Comparison of ENCODE assay signal across 36 mouse cellular contexts in the genomic region with DNA sequence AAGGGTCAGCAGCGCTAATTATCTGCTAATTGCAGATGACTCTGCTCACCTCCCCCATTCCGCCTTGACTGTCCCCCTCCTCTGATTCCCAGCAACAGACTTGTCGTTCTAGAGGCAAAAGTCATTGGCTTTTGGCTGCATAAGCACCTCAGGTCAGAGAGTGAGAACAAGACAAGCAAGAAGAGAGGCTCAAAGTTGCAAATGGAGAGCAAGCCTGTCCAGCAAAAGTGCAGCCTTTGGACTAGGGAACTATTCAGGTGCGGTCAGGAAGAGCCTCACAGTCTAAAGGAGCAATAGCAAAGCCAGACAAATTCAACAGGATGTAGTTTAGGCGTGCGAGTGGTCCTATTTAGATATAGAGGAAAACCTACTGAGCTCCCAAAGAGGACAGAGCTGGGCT. TPM values are rescaled to one million over a fixed set of nuclear protein-coding genes. Genes with fewer than 3 reads are reported as not detected.
DNase-seq lines count a peak whose midpoint lies in the region; ATAC-seq lines count a peak whose summit lies in the region.
"Had no signal": no experiment of that assay in that cellular context is flagged by ENCODE, and none has a peak within 500 bp of the region (broad histone marks: within the 10 kb centered on the region; RNA-seq: fewer than 3 reads in every experiment).

No protein-coding gene starts in this region.

- no peak for ATAC-seq in midbrain, embryonic 11.5 days (ENCODE audit: low FRiP score)
- no peak for ATAC-seq in neural tube, embryonic 13.5 days (ENCODE audit: low read depth)
- ATAC-seq: activated CD4-positive, CD25-positive, alpha-beta regulatory T cell, adult 4 months; intestine, postnatal 0 days; liver, embryonic 12.5 days; liver, postnatal 0 days; midbrain, embryonic 16.5 days had no signal

- no peak overlapping the region for H3K4me3 ChIP-seq in midbrain, embryonic 11.5 days (ENCODE audit: low read depth, low read length)
- no peak overlapping the region for H3K4me3 ChIP-seq in midbrain, embryonic 10.5 days
- peak overlapping the region; percentile 55; the same call in 1 of the 2 replicates for H3K4me3 ChIP-seq in neural tube, embryonic 13.5 days

- H3K9me3 ChIP-seq in midbrain, embryonic 11.5 days (ENCODE audit: control insufficient read depth, low read length), result no peaks in the 10 kb centered on the region
- no peaks in the 10 kb centered on the region for H3K9me3 ChIP-seq in midbrain, embryonic 10.5 days (replicated peaks)
- no peaks in the 10 kb centered on the region for H3K9me3 ChIP-seq in neural tube, embryonic 13.5 days
- H3K9me3 ChIP-seq: embryonic facial prominence, embryonic 13.5 days; forebrain, embryonic 10.5 days; heart, embryonic 10.5 days; heart, embryonic 15.5 days; liver, embryonic 12.5 days had no signal

- intact Hi-C loops in gastrocnemius, postnatal 14 days (cut with DNase I; ENCODE audit: low total_unique reads), result loop anchor here (5.0 kb wide), 1 partner anchor 45 kb away; no protein-coding TSS in a partner anchor

- H3K9ac ChIP-seq in midbrain, embryonic 11.5 days (ENCODE audit: low read length), result no peak overlapping the region
- no peak overlapping the region for H3K9ac ChIP-seq in neural tube, embryonic 13.5 days
- H3K9ac ChIP-seq: forebrain, postnatal 0 days; liver, embryonic 12.5 days; liver, postnatal 0 days had no signal

- H3K27me3 ChIP-seq in midbrain, embryonic 11.5 days (ENCODE audit: control insufficient read depth, insufficient read depth, low read length), result peaks cover 69% of the 10 kb centered on the region
- H3K27me3 ChIP-seq in midbrain, embryonic 10.5 days (ENCODE audit: low read depth, poor library complexity, severe bottlenecking), result peaks cover 98% of the 10 kb centered on the region
- H3K27me3 ChIP-seq in neural tube, embryonic 13.5 days, result peaks cover 87% of the 10 kb centered on the region

- peak; percentile 27 for DNase-seq in embryo, embryonic 10.5 days (ENCODE audit: low spot score)
- DNase-seq in embryo, embryonic 9.5 days (ENCODE audit: extremely low spot score), result no peak
- DNase-seq in midbrain, embryonic 11.5 days (ENCODE audit: low spot score, missing footprints), result peak; percentile 91
- DNase-seq in midbrain, embryonic 10.5 days (ENCODE audit: low spot score), result no peak
- DNase-seq in gastrocnemius, postnatal 14 days, result no peak
- no peak for DNase-seq in layer of hippocampus, postnatal 36 days
- DNase-seq: adrenal gland, adult 2 months; adrenal gland, postnatal 36 days; cerebellum, adult 8-10 months; cerebellum, postnatal 25 days; forebrain, postnatal 0 days; kidney, postnatal 14 days; layer of hippocampus, adult 9-11 months; liver, postnatal 0 days; lung, postnatal 10 days; right cerebral cortex, adult 18-20 months; thymus, postnatal 14 days had no signal

- H3K27ac ChIP-seq in midbrain, embryonic 11.5 days (ENCODE audit: low read depth, low read length), result no peak overlapping the region
- H3K27ac ChIP-seq in midbrain, embryonic 10.5 days (replicated peaks), result no peak overlapping the region
- no peak overlapping the region for H3K27ac ChIP-seq in neural tube, embryonic 13.5 days (replicated peaks)
- H3K27ac ChIP-seq: embryonic facial prominence, embryonic 13.5 days; heart, embryonic 15.5 days; liver, embryonic 12.5 days; macrophage had no signal

- WGBS in midbrain, embryonic 11.5 days, result 17% methylated on average over 6 of the region's 6 CpGs
- 15% methylated on average over 6 of the region's 6 CpGs for WGBS in midbrain, embryonic 10.5 days
- 12% methylated on average over 6 of the region's 6 CpGs for WGBS in neural tube, embryonic 13.5 days

- peaks cover 12% of the 10 kb centered on the region for H3K4me1 ChIP-seq in midbrain, embryonic 11.5 days (ENCODE audit: control insufficient read depth, insufficient read depth, low read length)
- H3K4me1 ChIP-seq in midbrain, embryonic 10.5 days, result peaks cover 39% of the 10 kb centered on the region
- peaks cover 47% of the 10 kb centered on the region for H3K4me1 ChIP-seq in neural tube, embryonic 13.5 days (replicated peaks)

- no peaks in the 10 kb centered on the region for H3K36me3 ChIP-seq in midbrain, embryonic 11.5 days (ENCODE audit: control insufficient read depth, insufficient read depth, low read length)
- no peaks in the 10 kb centered on the region for H3K36me3 ChIP-seq in midbrain, embryonic 10.5 days
- H3K36me3 ChIP-seq in neural tube, embryonic 13.5 days, result no peaks in the 10 kb centered on the region
- H3K36me3 ChIP-seq: embryonic facial prominence, embryonic 13.5 days; forebrain, embryonic 10.5 days; heart, embryonic 10.5 days; heart, embryonic 15.5 days; liver, embryonic 12.5 days had no signal

- no peak overlapping the region for H3K4me2 ChIP-seq in midbrain, embryonic 11.5 days
- peak overlapping the region; percentile 90 for H3K4me2 ChIP-seq in neural tube, embryonic 13.5 days

RNA-seq across cellular contexts. Expression of a gene that starts 0.8 kb away (rescaled TPM):
- polyA plus RNA-seq in midbrain, embryonic 11.5 days (2014; fragmentation: Nextera tagmentation; extraction: Ambion mirVana), result 0.15 TPM in 1 of 2 replicates, not detected in the other
- not detected in 2 replicates for polyA plus RNA-seq in midbrain, embryonic 10.5 days (2016; fragmentation: Nextera tagmentation; extraction: Ambion mirVana)
- polyA plus RNA-seq in neural tube, embryonic 13.5 days (2015; fragmentation: Nextera tagmentation; extraction: Ambion mirVana), result 11.2 and 16.1 TPM in 2 replicates
- not detected for total RNA-seq in gastrocnemius, postnatal 14 days (2021)
- total RNA-seq in layer of hippocampus, postnatal 36 days (2021), result not detected
- total RNA-seq: adrenal gland, adult 2 months; adrenal gland, postnatal 36 days; gastrocnemius, adult 8-10 months; granulocyte monocyte progenitor cell, adult 5-6 weeks; heart, postnatal 25 days had no signal
- polyA plus RNA-seq: adrenal gland, adult 2 months; heart, embryonic 10.5 days; heart, embryonic 15.5 days; intestine, postnatal 0 days; liver, embryonic 12.5 days; liver, postnatal 0 days; macrophage; stomach, embryonic 16.5 days had no signal

RNA-seq across cellular contexts. Expression of a gene that starts 13.0 kb away (rescaled TPM):
- 0.25 TPM in 2 replicates for polyA plus RNA-seq in midbrain, embryonic 11.5 days (2014; fragmentation: Nextera tagmentation; extraction: Ambion mirVana)
- polyA plus RNA-seq in midbrain, embryonic 10.5 days (2016; fragmentation: Nextera tagmentation; extraction: Ambion mirVana), result 0.06 and 0.15 TPM in 2 replicates
- polyA plus RNA-seq in neural tube, embryonic 13.5 days (2015; fragmentation: Nextera tagmentation; extraction: Ambion mirVana), result 0.15 and 0.25 TPM in 2 replicates
- 10 to 100 TPM; 36.2 to 38.4 TPM for total RNA-seq in gastrocnemius, postnatal 14 days (2021)
- under 1 TPM in 1 of 2 experiments, not detected in 1; 0.25 TPM for total RNA-seq in layer of hippocampus, postnatal 36 days (2021)
- total RNA-seq: adrenal gland, adult 2 months; CH12.LX; granulocyte monocyte progenitor cell, adult 5-6 weeks; left cerebral cortex, adult 18-20 months; left cerebral cortex, postnatal 25 days had no signal
- polyA plus RNA-seq: activated CD4-positive, CD25-positive, alpha-beta regulatory T cell, adult 4 months; C2C12; liver, embryonic 12.5 days; midbrain, embryonic 16.5 days had no signal

RNA-seq across cellular contexts. Expression of a gene that starts 28.8 kb away (rescaled TPM):
- not detected in 2 replicates for polyA plus RNA-seq in midbrain, embryonic 11.5 days (2014; fragmentation: Nextera tagmentation; extraction: Ambion mirVana)
- 0.05 TPM in 1 of 2 replicates, not detected in the other for polyA plus RNA-seq in midbrain, embryonic 10.5 days (2016; fragmentation: Nextera tagmentation; extraction: Ambion mirVana)
- polyA plus RNA-seq in neural tube, embryonic 13.5 days (2015; fragmentation: Nextera tagmentation; extraction: Ambion mirVana), result 0.08 and 0.17 TPM in 2 replicates
- not detected for total RNA-seq in gastrocnemius, postnatal 14 days (2021)
- not detected for total RNA-seq in layer of hippocampus, postnatal 36 days (2021)
- total RNA-seq: adrenal gland, adult 2 months; adrenal gland, postnatal 36 days; CH12.LX; forebrain, postnatal 0 days; gastrocnemius, adult 8-10 months; granulocyte monocyte progenitor cell, adult 5-6 weeks; heart, postnatal 25 days; left cerebral cortex, adult 18-20 months; left cerebral cortex, postnatal 25 days had no signal
- polyA plus RNA-seq: adrenal gland, adult 2 months; C2C12; heart, embryonic 15.5 days; intestine, postnatal 0 days; liver, embryonic 12.5 days; liver, postnatal 0 days; macrophage; urinary bladder, adult 2 months had no signal

RNA-seq across cellular contexts. Expression of a gene that starts 49.5 kb away (rescaled TPM):
- polyA plus RNA-seq in midbrain, embryonic 11.5 days (2014; fragmentation: Nextera tagmentation; extraction: Ambion mirVana), result 143 and 147 TPM in 2 replicates
- 160 and 170 TPM in 2 replicates for polyA plus RNA-seq in midbrain, embryonic 10.5 days (2016; fragmentation: Nextera tagmentation; extraction: Ambion mirVana)
- 91.2 and 99.1 TPM in 2 replicates for polyA plus RNA-seq in neural tube, embryonic 13.5 days (2015; fragmentation: Nextera tagmentation; extraction: Ambion mirVana)
- total RNA-seq in gastrocnemius, postnatal 14 days (2021), result 10 to 100 TPM; 78.5 to 84.4 TPM
- 10 to 100 TPM; 74.5 to 77.3 TPM for total RNA-seq in layer of hippocampus, postnatal 36 days (2021)

RNA-seq across cellular contexts. Expression of a gene that starts 58.8 kb away (rescaled TPM):
- polyA plus RNA-seq in midbrain, embryonic 11.5 days (2014; fragmentation: Nextera tagmentation; extraction: Ambion mirVana), result 7.2 and 9.6 TPM in 2 replicates
- 14.8 and 19.7 TPM in 2 replicates for polyA plus RNA-seq in midbrain, embryonic 10.5 days (2016; fragmentation: Nextera tagmentation; extraction: Ambion mirVana)
- 19.1 and 19.9 TPM in 2 replicates for polyA plus RNA-seq in neural tube, embryonic 13.5 days (2015; fragmentation: Nextera tagmentation; extraction: Ambion mirVana)
- total RNA-seq in gastrocnemius, postnatal 14 days (2021), result 10 to 100 TPM; 15.8 to 17.9 TPM
- total RNA-seq in layer of hippocampus, postnatal 36 days (2021), result 10 to 100 TPM; 58.0 to 61.2 TPM

Comparison
In these comparisons a context has a peak if more than half of its experiments do, and no peak if none do; other contexts are left out.
1. DNase-seq: peak in embryo, embryonic 10.5 days (single experiment) and midbrain, embryonic 11.5 days (single experiment); none in embryo, embryonic 9.5 days (single experiment), midbrain, embryonic 10.5 days (single experiment), gastrocnemius, postnatal 14 days (single experiment) and layer of hippocampus, postnatal 36 days (0 of 2).
2. RNA of a gene that starts 0.8 kb away (polyA plus RNA-seq): 11.2 to 16.1 TPM in neural tube, embryonic 13.5 days; 0.15 TPM in midbrain, embryonic 11.5 days and not detected in midbrain, embryonic 10.5 days; every median in the first group is over 10 times any median in the second.